Mouse (Mus musculus) lung, postnatal 0 days (tissue): ENCODE data around the gene Kcnc1.

Experiments used
- CTCF ChIP-seq: IDR thresholded peaks from 2 replicates; pipeline ENCODE4 v1.5.1; 2016; ENCODE audit warnings: antibody characterized with exemption, mild to moderate bottlenecking
- EP300 ChIP-seq: IDR thresholded peaks from 2 replicates; pipeline ENCODE4 v1.6.1; 2016; ENCODE audit warnings: antibody characterized with exemption, mild to moderate bottlenecking, control low read depth

DNA sequence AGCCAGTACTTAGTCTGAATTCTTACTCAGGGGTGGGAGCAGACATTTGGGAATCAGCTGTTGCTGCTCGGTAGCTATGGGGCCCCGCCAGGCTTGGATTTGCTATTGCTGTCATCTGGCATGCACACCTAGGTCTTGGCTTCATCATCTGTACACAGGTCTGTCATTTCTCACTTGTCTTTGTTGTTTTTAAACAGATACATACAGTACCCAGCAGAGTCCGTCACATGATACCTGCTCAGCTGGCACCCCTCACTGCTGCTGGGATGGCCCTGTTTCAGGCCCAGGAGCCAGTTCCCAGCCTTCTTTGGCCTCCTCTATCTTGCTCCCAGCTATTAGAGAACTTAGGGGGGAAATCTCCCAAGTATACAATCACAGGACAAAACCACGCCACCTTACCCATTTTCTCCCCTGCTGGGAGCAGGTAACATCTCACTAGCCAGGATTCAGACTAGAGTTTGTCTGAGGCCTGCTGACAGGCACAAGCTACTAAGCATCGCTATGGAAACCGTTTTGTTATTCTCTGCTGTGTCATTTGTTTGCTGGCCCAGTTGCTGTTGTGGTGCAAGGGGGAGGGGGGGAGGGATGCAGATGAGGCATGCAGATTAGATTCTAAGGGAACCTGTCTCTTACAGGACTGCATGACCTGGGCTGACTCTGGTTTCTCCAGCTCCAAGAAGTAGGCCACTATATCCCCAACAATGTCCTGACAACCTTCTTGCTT is 52.8 kb downstream of the Kcnc1 start:
- TF ChIP-seq CTCF (no peak), EP300 (no peak)
